Mouse (Mus musculus) hindbrain, embryonic 14.5 days (tissue): ENCODE results near the gene Sall4. TPM values are rescaled to one million over a fixed set of nuclear protein-coding genes. Genes with fewer than 3 reads are reported as not detected.
A peak's percentile ranks its signal among the peaks of the same experiment; 100 is the strongest.

ENCODE experiments used
- ATAC-seq: fragments of 200-750 bp; cut with Nextera tagmentation; 2 replicates; pipeline ENCODE4 v1.8.0; 2017; ENCODE audit warnings: moderate number of reproducible peaks, mild to moderate bottlenecking, moderate TSS enrichment, moderate library complexity; ENCODE audit not compliant: low FRiP score
- DNase-seq: peaks from one replicate; pipeline ENCODE4 v3.0.0-alpha.2; 2015; ENCODE audit warnings: low spot score
- H3K27ac ChIP-seq: fragments of 300-500 bp; sonication (generic); 2 replicates; pipeline ENCODE4 v1.5.1; 2014; ENCODE audit warnings: mild to moderate bottlenecking, moderate library complexity
- H3K27me3 ChIP-seq: fragments of 300-500 bp; sonication (generic); 2 replicates; pipeline ENCODE4 v1.6.1; 2014; ENCODE audit warnings: mild to moderate bottlenecking, low read length, mixed read lengths; ENCODE audit not compliant: control insufficient read depth, insufficient read depth
- H3K36me3 ChIP-seq: fragments of 300-500 bp; sonication (generic); replicated peaks from 2 replicates; pipeline ENCODE4 v1.6.1; 2014; ENCODE audit not compliant: control insufficient read depth, insufficient read depth
- H3K4me1 ChIP-seq: fragments of 300-500 bp; sonication (generic); replicated peaks from 2 replicates; pipeline ENCODE4 v1.6.1; 2014; ENCODE audit warnings: antibody characterized with exemption, low read length, mixed read lengths; ENCODE audit not compliant: control insufficient read depth, insufficient read depth
- H3K4me2 ChIP-seq: fragments of 300-500 bp; sonication (generic); replicated peaks from 2 replicates; pipeline ENCODE4 v1.6.1; 2014; ENCODE audit warnings: mild to moderate bottlenecking, moderate library complexity
- H3K4me3 ChIP-seq: fragments of 300-500 bp; sonication (generic); replicated peaks from 2 replicates; pipeline ENCODE4 v1.5.1; 2014; ENCODE audit warnings: mild to moderate bottlenecking, low read length
- H3K9ac ChIP-seq: fragments of 300-500 bp; sonication (generic); 2 replicates; pipeline ENCODE4 v1.6.1; 2014
- H3K9me3 ChIP-seq: fragments of 300-500 bp; sonication (generic); 2 replicates; pipeline ENCODE4 v1.6.1; 2016; ENCODE audit warnings: low read length; ENCODE audit not compliant: control insufficient read depth
- WGBS: fragments of 180-500 bp; shearing (Covaris S2); extraction: QIAGEN DNeasy Blood & Tissue Kit; methylation state at CpG from one replicate; pipeline ENCODE4 v1.1.7; 2014; 5-methylcytosine and 5-hydroxymethylcytosine counted together
- polyA plus RNA-seq: library from polyadenylated mRNA; unstranded; fragments of >200 nt; fragmentation: Nextera tagmentation; extraction: Ambion mirVana; gene quantifications from 2 replicates; pipeline ENCODE4 v1.2.1, GENCODE M21; 2014

Sall4 gene
- polyA plus RNA-seq, 1 experiment from 2014 or later, result 0.37 TPM

GRCm38 (mm10) chr2:168718267-168718666 lies 49.5 kb downstream of the Sall4 start:
- Histone ChIP-seq H3K4me1 (peaks cover 4% of the 10 kb centered on the region; the same call in 1 of the 2 replicates), H3K9ac (no peak overlapping the region), H3K4me3 (no peak overlapping the region), H3K4me2 (no peak overlapping the region), H3K27me3 (no peaks in the 10 kb centered on the region), H3K9me3 (no peaks in the 10 kb centered on the region), H3K27ac (no peak overlapping the region), H3K36me3 (peaks cover 7% of the 10 kb centered on the region; the same call in 1 of the 2 replicates)
- DNase-seq (no peak), ATAC-seq (no peak)
- 82% methylated on average over 2 of the region's 2 CpGs for WGBS

- no peaks in the 10 kb centered on the region; the same call in 1 of the 2 replicates for H3K4me1 ChIP-seq
- ATAC-seq, result no peak
- no peaks in the 10 kb centered on the region for H3K27me3 ChIP-seq
- WGBS, result 83% methylated on average over 20 of the region's 20 CpGs
- H3K36me3 ChIP-seq, result peaks cover 33% of the 10 kb centered on the region
- no peak overlapping the region for H3K27ac ChIP-seq
- no peak for DNase-seq
- no peaks in the 10 kb centered on the region for H3K9me3 ChIP-seq
- H3K4me3 ChIP-seq, result no peak overlapping the region
- no peak overlapping the region for H3K9ac ChIP-seq
- H3K4me2 ChIP-seq, result no peak overlapping the region
Observed at GRCm38 (mm10) chr2:168712199-168713176, 55.3 kb downstream of the Sall4 start.

- H3K4me1 ChIP-seq, result no peaks in the 10 kb centered on the region
- H3K9me3 ChIP-seq, result no peaks in the 10 kb centered on the region
- no peak for DNase-seq
- H3K4me3 ChIP-seq, result no peak overlapping the region
- no peaks in the 10 kb centered on the region for H3K27me3 ChIP-seq
- H3K36me3 ChIP-seq, result peaks cover 46% of the 10 kb centered on the region
- no peak overlapping the region for H3K4me2 ChIP-seq
- no peak for ATAC-seq
- no peak overlapping the region for H3K9ac ChIP-seq
- 78% methylated on average over 3 of the region's 3 CpGs for WGBS
- no peak overlapping the region for H3K27ac ChIP-seq
Observed at GRCm38 (mm10) chr2:168710979-168711378, 56.8 kb downstream of the Sall4 start.

GRCm38 (mm10) chr2:168707766-168708165 lies 60.0 kb downstream of the Sall4 start:
- Histone ChIP-seq H3K27ac (no peak overlapping the region), H3K27me3 (no peaks in the 10 kb centered on the region), H3K4me1 (no peaks in the 10 kb centered on the region), H3K36me3 (peaks cover 64% of the 10 kb centered on the region), H3K9me3 (no peaks in the 10 kb centered on the region), H3K4me2 (no peak overlapping the region), H3K9ac (no peak overlapping the region), H3K4me3 (no peak overlapping the region)
- DNase-seq (no peak), ATAC-seq (no peak)
- WGBS, result 51% methylated on average over 9 of the region's 9 CpGs

GRCm38 (mm10) chr2:168702266-168702665 lies 65.5 kb downstream of the Sall4 start:
- WGBS, result 20% methylated on average over 13 of the region's 13 CpGs
- 0 out of 2 replicates have a peak overlapping the region, but pooled peaks have one; percentile 8 for H3K27ac ChIP-seq
- H3K27me3 ChIP-seq, result no peaks in the 10 kb centered on the region
- peak; percentile 43; the same call in 1 of the 2 replicates for ATAC-seq
- no peak overlapping the region for H3K4me2 ChIP-seq
- peaks cover 70% of the 10 kb centered on the region for H3K36me3 ChIP-seq
- no peak for DNase-seq
- no peak overlapping the region for H3K9ac ChIP-seq
- H3K4me3 ChIP-seq, result no peak overlapping the region
- no peaks in the 10 kb centered on the region for H3K9me3 ChIP-seq
- no peaks in the 10 kb centered on the region for H3K4me1 ChIP-seq

Other genes with a start within 250 kb of the Sall4 start
- 3.4 and 3.7 TPM in 2 replicates for gene Nfatc2, start 166.3 kb downstream of the Sall4 start, polyA plus RNA-seq
- 77.1 and 82.0 TPM in 2 replicates for gene Atp9a, start 25.5 kb downstream of the Sall4 start, polyA plus RNA-seq
- 27.3 and 29.7 TPM in 2 replicates for gene Zfp64, start 187.6 kb upstream of the Sall4 start, polyA plus RNA-seq